Mouse (Mus musculus) lung, postnatal 0 days (tissue): ENCODE data around the gene Abhd12. TPM values are rescaled to one million over a fixed set of nuclear protein-coding genes. Genes with fewer than 3 reads are reported as not detected.

ENCODE experiments used
- ATAC-seq: fragments of 200-750 bp; cut with Nextera tagmentation; 2 replicates; pipeline ENCODE4 v1.8.0; 2017; ENCODE audit warnings: moderate library complexity
- DNase-seq: peaks from one replicate; pipeline ENCODE4 v3.0.0-alpha.2; 2016; ENCODE audit warnings: low spot score
- H3K27ac ChIP-seq: fragments of 300-500 bp; sonication (generic); 2 replicates; pipeline ENCODE4 v1.5.1; 2014; ENCODE audit warnings: antibody characterized with exemption, mild to moderate bottlenecking, low read length, mixed read lengths
- H3K27me3 ChIP-seq: fragments of 300-500 bp; sonication (generic); replicated peaks from 2 replicates; pipeline ENCODE4 v1.6.1; 2014; ENCODE audit warnings: low read length, mixed read lengths; ENCODE audit not compliant: insufficient read depth
- H3K36me3 ChIP-seq: fragments of 300-500 bp; sonication (generic); 2 replicates; pipeline ENCODE4 v1.6.1; 2014; ENCODE audit warnings: low read length, mixed read lengths; ENCODE audit not compliant: insufficient read depth
- H3K4me1 ChIP-seq: fragments of 300-500 bp; sonication (generic); 2 replicates; pipeline ENCODE4 v1.6.1; 2014; ENCODE audit warnings: antibody characterized with exemption, low read depth, low read length, mixed read lengths; ENCODE audit not compliant: insufficient read depth
- H3K4me2 ChIP-seq: fragments of 300-500 bp; sonication (generic); replicated peaks from 2 replicates; pipeline ENCODE4 v1.6.1; 2014; ENCODE audit warnings: low read depth, mild to moderate bottlenecking, low read length, moderate library complexity, mixed read lengths
- H3K4me3 ChIP-seq: fragments of 300-500 bp; sonication (generic); 2 replicates; pipeline ENCODE4 v1.5.1; 2014; ENCODE audit warnings: low read depth, low read length
- H3K9ac ChIP-seq: fragments of 300-500 bp; sonication (generic); replicated peaks from 2 replicates; pipeline ENCODE4 v1.6.1; 2014; ENCODE audit warnings: low read depth, mild to moderate bottlenecking
- H3K9me3 ChIP-seq: fragments of 300-500 bp; sonication (generic); 2 replicates; pipeline ENCODE4 v1.6.1; 2016; ENCODE audit warnings: low read length, mixed read lengths
- CTCF ChIP-seq: IDR thresholded peaks from 2 replicates; pipeline ENCODE4 v1.5.1; 2016; ENCODE audit warnings: antibody characterized with exemption, mild to moderate bottlenecking
- EP300 ChIP-seq: IDR thresholded peaks from 2 replicates; pipeline ENCODE4 v1.6.1; 2016; ENCODE audit warnings: antibody characterized with exemption, mild to moderate bottlenecking, control low read depth
- WGBS: fragments of 180-500 bp; shearing (Covaris S2); extraction: QIAGEN DNeasy Blood & Tissue Kit; methylation state at CpG from one replicate; pipeline ENCODE4 v1.1.7; 2014; 5-methylcytosine and 5-hydroxymethylcytosine counted together
- polyA plus RNA-seq: library from polyadenylated mRNA; unstranded; fragments of >200 nt; fragmentation: Nextera tagmentation; extraction: Ambion mirVana; gene quantifications from 2 replicates; pipeline ENCODE4 v1.2.1, GENCODE M21; 2015

The Abhd12 gene
- polyA plus RNA-seq, 1 experiment from 2014 or later = 56.5 TPM

DNA sequence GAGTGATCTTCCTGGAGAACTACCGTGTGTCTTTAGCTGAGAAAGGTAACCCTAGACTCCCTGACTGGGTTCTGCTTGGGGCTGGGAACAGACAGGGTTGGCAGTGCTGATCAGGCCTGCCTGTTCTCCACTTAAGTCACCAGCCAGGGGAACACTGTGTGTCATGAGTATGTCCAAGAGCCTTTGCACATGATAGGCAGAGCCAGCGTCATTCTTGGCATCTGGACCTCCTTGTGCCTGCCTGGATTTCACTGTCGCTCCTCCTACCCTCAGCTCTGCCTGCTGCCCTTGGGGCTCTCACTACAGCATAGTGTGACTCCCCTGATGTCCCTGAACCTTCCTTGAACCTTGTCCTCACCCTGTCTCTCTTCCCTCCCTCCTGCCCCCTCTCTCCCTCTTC is 78.1 kb downstream of the Abhd12 start:
- no peaks in the 10 kb centered on the region for H3K4me1 ChIP-seq
- H3K9ac ChIP-seq = no peak overlapping the region
- H3K4me2 ChIP-seq = no peak overlapping the region
- H3K4me3 ChIP-seq = no peak overlapping the region
- H3K9me3 ChIP-seq = no peaks in the 10 kb centered on the region
- TF ChIP-seq EP300 (no peak), CTCF (no peak)
- ATAC-seq (no peak), DNase-seq (no peak)
- no peak overlapping the region for H3K27ac ChIP-seq
- H3K27me3 ChIP-seq = no peaks in the 10 kb centered on the region
- 85% methylated on average over 3 of the region's 3 CpGs for WGBS
- H3K36me3 ChIP-seq = peaks cover 56% of the 10 kb centered on the region

- H3K36me3 ChIP-seq = peaks cover 47% of the 10 kb centered on the region
- H3K4me2 ChIP-seq = no peak overlapping the region
- no peak overlapping the region for H3K27ac ChIP-seq
- H3K9ac ChIP-seq = no peak overlapping the region
- H3K4me3 ChIP-seq = no peak overlapping the region
- WGBS = 76% methylated on average over 8 of the region's 8 CpGs
- no peak for DNase-seq
- no peaks in the 10 kb centered on the region for H3K9me3 ChIP-seq
- no peak for TF ChIP-seq EP300
- no peak for TF ChIP-seq CTCF
- no peak for ATAC-seq
- no peaks in the 10 kb centered on the region for H3K4me1 ChIP-seq
- no peaks in the 10 kb centered on the region for H3K27me3 ChIP-seq
Observed at GRCm38 (mm10) chr2:150822987-150823386, 81.6 kb downstream of the Abhd12 start.

DNA sequence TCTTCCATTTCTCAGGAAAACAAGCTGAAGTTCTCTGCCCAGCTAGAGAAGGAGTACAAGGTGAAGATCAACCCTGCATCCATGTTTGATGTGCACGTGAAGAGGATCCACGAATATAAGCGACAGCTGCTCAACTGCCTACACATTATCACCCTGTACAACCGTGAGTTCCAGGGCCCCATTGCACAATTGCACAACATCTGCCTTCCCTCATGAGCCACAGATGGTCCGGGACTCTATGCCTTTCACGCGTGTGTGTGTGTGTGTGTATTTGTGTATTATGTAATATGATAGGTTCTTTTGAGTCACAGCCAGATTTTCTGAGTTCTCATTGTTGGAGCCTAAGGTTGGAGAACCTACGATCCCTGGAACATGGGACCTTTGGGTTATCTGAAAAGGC is 83.8 kb downstream of the Abhd12 start:
- H3K27ac ChIP-seq = no peak overlapping the region
- peaks cover 54% of the 10 kb centered on the region for H3K36me3 ChIP-seq
- H3K4me3 ChIP-seq = no peak overlapping the region
- ATAC-seq = no peak
- H3K4me2 ChIP-seq = no peak overlapping the region
- no peak for DNase-seq
- no peak for TF ChIP-seq CTCF
- no peak for TF ChIP-seq EP300
- 78% methylated on average over 8 of the region's 8 CpGs for WGBS
- H3K9ac ChIP-seq = no peak overlapping the region
- H3K9me3 ChIP-seq = no peaks in the 10 kb centered on the region
- H3K4me1 ChIP-seq = no peaks in the 10 kb centered on the region
- H3K27me3 ChIP-seq = no peaks in the 10 kb centered on the region

GRCm38 (mm10) chr2:150818742-150819141 is 85.8 kb downstream of the Abhd12 start:
- Histone ChIP-seq H3K27ac (no peak overlapping the region), H3K9ac (no peak overlapping the region), H3K4me2 (no peak overlapping the region), H3K4me3 (no peak overlapping the region), H3K9me3 (no peaks in the 10 kb centered on the region), H3K36me3 (peaks cover 55% of the 10 kb centered on the region), H3K4me1 (no peaks in the 10 kb centered on the region), H3K27me3 (no peaks in the 10 kb centered on the region)
- TF ChIP-seq CTCF (no peak), EP300 (no peak)
- no peak for ATAC-seq
- no peak for DNase-seq
- WGBS = 88% methylated on average over 8 of the region's 8 CpGs

DNA sequence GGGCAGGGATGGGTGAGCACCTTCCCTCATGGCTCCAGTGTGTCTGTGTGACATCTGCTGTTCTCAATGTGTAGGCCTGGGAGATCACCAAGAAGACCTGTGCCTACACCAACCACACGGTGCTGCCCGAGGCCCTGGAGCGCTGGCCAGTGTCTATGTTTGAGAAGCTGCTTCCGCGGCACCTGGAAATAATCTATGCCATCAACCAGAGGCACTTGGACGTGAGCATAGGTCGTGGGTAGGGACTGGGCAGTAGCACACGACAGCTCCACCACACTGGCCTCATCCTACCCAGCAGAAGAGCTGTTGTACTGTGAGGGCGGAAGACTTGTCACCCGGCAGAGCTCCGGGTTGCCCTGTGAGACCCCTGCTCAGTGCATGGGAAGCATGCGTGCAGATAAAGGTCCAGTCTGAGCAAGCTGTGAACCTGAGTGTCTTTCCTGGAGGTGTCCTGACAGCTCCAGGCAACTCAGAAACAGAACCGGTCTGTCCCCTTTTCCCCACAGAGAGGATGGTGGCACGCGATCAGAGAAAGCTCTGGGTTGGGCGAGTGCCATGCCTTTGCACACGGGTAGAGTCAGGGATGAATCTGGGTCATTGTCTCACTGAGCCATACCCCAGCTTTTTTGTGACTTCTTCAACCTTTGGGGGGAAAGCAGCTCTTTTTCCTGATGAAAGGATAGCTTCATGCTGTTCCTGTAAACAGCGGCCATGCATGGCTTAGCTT is 87.7 kb downstream of the Abhd12 start:
- H3K9ac ChIP-seq = no peak overlapping the region
- H3K4me2 ChIP-seq = no peak overlapping the region
- H3K27ac ChIP-seq = no peak overlapping the region
- 90% methylated on average over 18 of the region's 18 CpGs for WGBS
- TF ChIP-seq EP300 = no peak
- TF ChIP-seq CTCF = no peak
- H3K9me3 ChIP-seq = no peaks in the 10 kb centered on the region
- no peaks in the 10 kb centered on the region for H3K4me1 ChIP-seq
- ATAC-seq (no peak), DNase-seq (no peak)
- peaks cover 61% of the 10 kb centered on the region for H3K36me3 ChIP-seq
- no peak overlapping the region for H3K4me3 ChIP-seq
- H3K27me3 ChIP-seq = no peaks in the 10 kb centered on the region

DNA sequence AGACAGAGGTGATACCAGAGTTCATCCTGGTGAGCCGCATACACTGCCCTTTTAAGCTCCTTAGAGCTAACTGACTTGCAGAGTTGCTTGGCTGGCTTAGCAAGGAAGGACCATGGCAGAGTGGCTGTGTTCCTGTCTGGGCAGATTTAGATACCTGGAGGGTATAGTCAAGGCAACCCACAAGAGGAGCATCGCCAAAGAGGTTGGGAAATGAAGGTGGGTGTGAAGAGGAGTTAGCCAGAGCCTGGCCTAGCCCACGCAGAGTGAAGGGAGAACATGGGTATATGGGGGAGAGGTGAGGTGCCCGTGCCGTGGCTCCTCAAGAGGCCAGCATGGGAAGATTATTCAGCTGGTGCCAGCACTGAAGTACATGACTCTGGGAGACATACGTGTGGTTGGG is 91.7 kb downstream of the Abhd12 start:
- H3K27me3 ChIP-seq = no peaks in the 10 kb centered on the region
- H3K9me3 ChIP-seq = no peaks in the 10 kb centered on the region
- H3K4me2 ChIP-seq = no peak overlapping the region
- no peak overlapping the region for H3K9ac ChIP-seq
- no peak for TF ChIP-seq EP300
- no peak for TF ChIP-seq CTCF
- DNase-seq (no peak), ATAC-seq (no peak)
- WGBS = 92% methylated on average over 6 of the region's 6 CpGs
- no peaks in the 10 kb centered on the region for H3K4me1 ChIP-seq
- peaks cover 71% of the 10 kb centered on the region for H3K36me3 ChIP-seq
- no peak overlapping the region for H3K4me3 ChIP-seq
- H3K27ac ChIP-seq = no peak overlapping the region

- Histone ChIP-seq H3K4me2 (no peak overlapping the region), H3K27ac (no peak overlapping the region), H3K36me3 (peaks cover 57% of the 10 kb centered on the region; the same call in 1 of the 2 replicates), H3K4me1 (no peaks in the 10 kb centered on the region), H3K9ac (no peak overlapping the region), H3K9me3 (no peaks in the 10 kb centered on the region), H3K27me3 (no peaks in the 10 kb centered on the region), H3K4me3 (no peak overlapping the region)
- ATAC-seq (no peak), DNase-seq (no peak)
- 73% methylated on average over 5 of the region's 5 CpGs for WGBS
- TF ChIP-seq EP300 (no peak), CTCF (no peak)
Observed at GRCm38 (mm10) chr2:150810603-150811002, 93.9 kb downstream of the Abhd12 start.
